Mouse (Mus musculus) heart, adult 18-20 months (tissue): Measurements from ENCODE around the gene Gm20390. TPM values are rescaled to one million over a fixed set of nuclear protein-coding genes. Genes with fewer than 3 reads are reported as not detected.
"Not testable (repeated sequence)": the region's sequence is repeated elsewhere in the genome, so short reads cannot be mapped to it uniquely, and the experiment has no call there.

Source experiments
- DNase-seq, 2 experiments: peaks; one replicate each; pipeline ENCODE4 v3.0.0; 2021 to 2022; ENCODE audit warnings: mixed read lengths in 1 of 2
- total RNA-seq, 2 experiments: library from RNA; stranded (reverse); gene quantifications; 2 replicates each; pipeline ENCODE4 v1.2.3; 2021

Gm20390 gene
- total RNA-seq, 2 experiments from 2014 or later, result 8.9 to 27.6 TPM

- DNase-seq, result no peak
Observed at GRCm38 (mm10) chr11:93965391-93965790, 2.7 kb downstream of the Gm20390 start.

DNA sequence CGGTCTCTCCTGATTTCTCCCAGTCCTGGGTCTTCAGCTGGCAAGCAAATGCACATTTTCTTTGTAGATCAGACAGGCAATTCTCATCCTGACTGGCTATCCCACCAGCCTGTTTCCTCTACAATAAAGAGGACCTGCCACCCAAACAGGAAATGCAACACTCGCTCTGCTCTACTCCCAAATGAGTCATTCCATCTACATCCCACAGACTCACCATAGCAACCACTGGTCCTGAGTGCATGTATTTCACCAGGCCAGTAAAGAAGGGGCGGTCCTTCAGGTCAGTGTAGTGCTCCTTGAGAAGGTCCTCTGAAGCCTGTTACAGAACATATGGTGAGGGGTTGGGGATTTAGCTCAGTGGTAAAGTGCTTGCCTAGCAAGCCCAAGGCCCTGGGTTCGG is 5.1 kb downstream of the Gm20390 start:
- no peak for DNase-seq

DNA sequence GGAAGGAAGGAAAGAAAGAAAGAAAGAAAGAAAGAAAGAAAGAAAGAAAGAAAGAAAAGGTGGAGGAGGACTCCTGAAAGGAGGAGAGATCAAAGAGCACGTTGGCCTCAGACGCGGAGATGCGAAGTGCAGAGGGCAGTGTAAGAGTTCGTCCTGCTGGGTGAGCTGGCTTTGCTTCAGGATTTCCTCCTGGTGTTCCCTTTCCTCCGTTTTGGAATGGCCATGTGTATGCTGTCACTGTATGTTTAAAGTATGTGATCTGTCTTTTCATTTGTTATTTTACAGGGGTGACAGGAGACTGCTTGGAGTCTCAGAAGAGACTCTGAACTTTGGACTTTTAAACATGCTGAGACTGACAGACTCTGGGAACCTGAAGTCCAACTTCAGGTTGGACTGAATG is 6.6 kb downstream of the Gm20390 start:
- no peak for DNase-seq

DNA sequence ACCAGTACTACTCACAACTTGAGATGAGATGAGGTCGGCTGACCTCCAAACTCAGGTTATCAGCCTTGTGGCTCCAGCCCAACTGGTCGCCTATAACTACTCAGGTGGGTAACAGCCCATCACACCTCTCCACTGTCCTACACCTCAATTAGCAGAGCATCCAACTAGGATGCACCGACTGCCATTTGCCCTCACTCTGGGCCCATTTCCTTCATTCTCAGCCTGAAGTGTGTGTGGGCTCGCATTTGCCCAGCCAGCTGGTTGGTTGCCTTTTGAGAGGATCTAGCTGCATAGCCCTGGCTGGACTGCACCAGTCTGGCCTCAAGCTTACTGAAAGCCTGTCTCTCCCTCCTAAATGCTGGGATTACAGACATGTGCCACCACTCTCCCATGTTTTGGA is 10.3 kb downstream of the Gm20390 start:
- no peak for DNase-seq

GRCm38 (mm10) chr11:93957031-93957555 is 11.0 kb downstream of the Gm20390 start:
- no peak for DNase-seq

GRCm38 (mm10) chr11:93956159-93956558 is 11.9 kb downstream of the Gm20390 start, which contains the start of gene Nme2:
Gene Nme2, minus strand, starts transcription at chr11:93956259.
- no peak for DNase-seq

DNA sequence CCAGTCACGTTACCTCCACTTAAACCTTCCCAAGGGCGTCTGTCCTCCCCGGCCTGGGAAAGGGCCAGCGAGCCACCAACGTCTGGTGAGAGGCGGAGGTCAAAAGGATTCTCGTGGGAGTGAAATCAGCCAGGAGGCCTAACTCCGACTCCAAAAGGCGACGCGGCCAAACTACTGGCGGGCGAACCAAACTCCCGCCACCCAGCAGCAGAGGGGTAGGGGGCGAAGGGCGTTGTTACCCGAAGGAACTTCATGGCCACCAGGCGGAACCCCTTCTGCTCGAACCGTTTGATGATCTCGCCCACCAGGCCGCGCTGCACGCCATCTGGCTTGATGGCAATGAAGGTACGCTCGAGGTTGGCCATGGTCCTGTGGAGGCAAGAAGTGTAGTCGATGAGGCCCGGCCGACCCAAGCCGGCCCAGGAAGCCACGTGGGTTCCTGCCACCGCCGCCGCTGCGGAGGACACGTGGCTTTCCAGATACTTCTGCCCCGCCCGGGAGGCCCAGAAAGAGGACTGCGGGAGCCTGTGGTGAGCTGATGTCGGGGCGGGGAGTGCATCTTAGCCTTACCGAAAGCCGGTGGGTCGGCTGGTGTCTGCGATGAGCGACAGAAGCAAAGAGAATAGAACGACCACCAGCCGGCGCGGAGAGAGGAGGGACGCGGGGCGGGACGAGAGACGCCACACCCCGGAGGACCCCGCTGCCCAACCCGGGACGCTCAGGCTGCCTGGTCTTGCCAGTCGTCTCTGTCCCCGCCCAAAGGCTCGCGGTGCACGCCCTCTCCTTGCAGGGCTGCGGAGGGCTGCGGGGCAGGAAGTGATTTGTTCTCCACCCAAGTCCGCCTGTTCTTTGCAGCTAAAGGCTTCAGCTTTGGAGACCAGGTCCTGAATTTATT is 12.6 kb downstream of the Gm20390 start:
- peak; percentile 94 to 98 for DNase-seq

DNA sequence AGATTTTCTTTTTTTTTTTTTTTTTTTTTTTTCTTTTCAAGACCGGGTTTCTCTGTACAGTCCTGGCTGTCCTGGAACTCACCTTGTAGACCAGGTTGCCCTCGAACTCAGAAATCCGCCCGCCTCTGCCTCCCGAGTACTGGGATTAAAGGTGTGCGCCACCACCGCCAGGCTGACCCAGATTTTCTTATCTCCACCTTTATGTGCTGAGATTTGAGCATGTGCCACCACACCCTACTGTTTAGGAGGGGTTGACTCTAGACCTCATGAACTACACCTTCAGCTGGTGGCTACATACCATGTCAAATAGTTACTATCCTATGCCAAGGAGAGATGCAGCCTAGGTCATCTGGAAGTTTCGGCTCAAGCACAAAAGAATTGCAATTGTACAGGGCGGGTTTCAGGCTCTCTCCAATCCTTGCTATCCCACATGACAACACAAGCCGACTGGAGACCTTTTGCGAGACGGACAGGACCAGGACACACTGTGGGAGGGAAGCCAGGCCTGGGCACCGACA is 13.3 kb downstream of the Gm20390 start:
- no peak for DNase-seq

DNA sequence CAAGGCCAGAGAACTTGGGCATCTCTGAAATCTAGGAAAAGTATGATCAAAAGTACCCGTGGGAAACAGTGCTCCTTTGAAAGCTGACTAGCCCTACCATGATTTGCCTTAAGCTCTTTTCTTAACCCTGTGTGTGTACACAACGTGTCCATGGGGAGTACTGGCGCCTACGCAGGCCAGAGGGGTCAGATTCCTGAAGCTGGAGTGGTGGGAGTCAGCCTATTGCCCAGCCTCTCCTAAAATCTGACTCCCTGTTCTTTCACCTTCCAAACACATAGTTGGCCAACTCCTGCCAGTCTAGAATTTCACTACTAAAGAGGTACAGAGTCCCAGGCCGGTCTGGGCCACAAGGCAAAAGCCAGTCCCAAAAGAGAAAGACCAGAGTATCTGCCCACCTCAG is 15.7 kb downstream of the Gm20390 start:
- no peak for DNase-seq

DNA sequence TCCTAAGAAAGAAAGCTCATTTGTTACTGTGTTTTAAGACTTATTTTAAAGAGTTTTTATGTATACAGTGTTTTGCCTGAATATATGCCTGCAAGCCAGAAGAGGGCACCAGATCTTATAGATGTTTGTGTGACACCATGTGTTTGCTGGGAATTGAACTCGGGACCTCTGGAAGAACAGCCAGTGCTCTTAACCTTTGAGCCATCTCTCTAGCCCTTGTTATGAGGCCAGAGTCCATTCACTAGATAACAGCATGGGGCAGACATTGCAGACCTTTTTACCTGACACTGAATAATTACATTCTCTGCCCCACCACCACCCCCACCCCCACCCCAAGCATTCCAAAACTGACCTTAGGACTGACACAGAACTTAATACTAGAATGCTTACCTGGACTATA is 18.0 kb downstream of the Gm20390 start:
- no peak for DNase-seq

DNA sequence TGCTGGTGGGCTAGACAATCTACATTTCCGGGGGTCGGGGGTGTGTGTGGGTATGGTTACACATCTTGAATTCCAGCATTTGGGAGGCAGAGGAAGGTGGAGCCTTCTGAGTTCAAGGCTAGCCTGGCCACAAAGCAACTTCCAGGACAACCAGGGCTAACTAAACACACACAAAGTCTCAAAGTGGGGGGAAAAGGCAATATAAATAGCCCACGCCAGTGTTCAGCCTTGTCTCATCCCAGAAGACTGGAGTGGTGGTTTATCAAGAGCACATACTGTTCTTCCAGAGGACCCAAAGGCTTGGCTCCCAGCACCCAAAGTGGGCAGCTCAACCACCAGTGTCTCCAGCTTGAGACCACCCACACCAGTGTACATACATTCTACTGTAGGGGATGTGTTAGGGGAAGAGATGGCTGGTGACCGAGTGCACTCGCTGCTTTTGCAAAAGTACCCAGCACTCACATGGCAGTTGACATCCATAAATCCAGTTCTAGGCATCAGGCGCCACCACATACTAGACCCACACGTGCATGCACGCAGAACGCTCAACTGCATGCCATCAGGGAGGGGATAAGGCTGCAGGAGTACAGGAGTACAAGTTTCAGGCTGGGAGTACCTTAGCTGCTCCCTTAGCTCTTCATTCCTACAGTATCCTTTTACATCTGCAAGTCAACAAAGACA is 19.1 kb downstream of the Gm20390 start:
- DNase-seq, result no peak

GRCm38 (mm10) chr11:93944986-93945385 is 23.1 kb downstream of the Gm20390 start:
- no peak for DNase-seq

DNA sequence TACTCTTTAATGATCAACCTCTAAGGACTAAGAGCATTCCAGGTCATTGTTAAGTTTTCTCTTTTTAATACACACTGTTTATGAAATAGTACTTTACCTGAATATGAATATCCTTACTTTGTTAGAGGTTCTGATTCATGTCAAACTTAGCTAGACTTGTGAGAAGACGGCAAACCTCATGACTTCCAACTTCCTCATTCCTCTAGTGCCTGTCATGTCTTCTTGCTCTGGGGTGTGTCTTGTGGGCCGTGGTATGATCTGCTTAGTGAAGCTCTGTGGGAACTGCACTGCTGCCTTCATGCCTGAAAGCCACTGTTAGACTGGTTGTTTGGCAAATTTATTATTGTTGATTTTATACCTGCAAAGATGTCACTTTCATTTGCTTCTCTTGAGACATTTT is 27.2 kb downstream of the Gm20390 start:
- no peak for DNase-seq

- no peak for DNase-seq
Observed at GRCm38 (mm10) chr11:93929106-93929505, 39.0 kb downstream of the Gm20390 start.

- not testable (repeated sequence) for DNase-seq
Observed at GRCm38 (mm10) chr11:93915019-93915418, 53.1 kb downstream of the Gm20390 start.

- no peak for DNase-seq
Observed at GRCm38 (mm10) chr11:93911603-93912002, 56.5 kb downstream of the Gm20390 start.

DNA sequence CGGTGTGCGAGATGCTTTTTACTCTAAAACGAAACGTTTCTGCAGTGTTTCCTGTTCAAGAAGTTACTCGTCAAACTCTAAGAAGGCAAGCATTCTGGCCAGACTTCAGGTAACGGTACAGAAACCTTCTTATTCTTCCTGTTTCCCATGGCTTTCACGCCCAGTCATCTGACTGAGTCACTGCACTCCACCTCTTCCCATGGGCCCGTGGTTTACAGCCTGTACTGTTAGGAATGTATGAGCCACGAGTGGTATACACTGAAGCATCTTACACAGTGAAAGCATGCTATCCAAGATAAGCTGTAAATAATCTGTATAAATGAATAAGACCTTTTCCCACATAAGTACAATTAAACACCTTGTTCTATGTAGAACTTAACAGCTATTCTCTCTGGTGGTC is 59.3 kb downstream of the Gm20390 start:
- no peak for DNase-seq

- DNase-seq, result no peak
Observed at GRCm38 (mm10) chr11:93907839-93908238, 60.3 kb downstream of the Gm20390 start.

GRCm38 (mm10) chr11:93906834-93907233 is 61.3 kb downstream of the Gm20390 start:
- no peak for DNase-seq
